Mouse (Mus musculus) embryonic facial prominence, embryonic 12.5 days (tissue): Measurements from ENCODE around the gene Nlrp6. TPM values are rescaled to one million over a fixed set of nuclear protein-coding genes. Genes with fewer than 3 reads are reported as not detected.
"Not testable (repeated sequence)": the region's sequence is repeated elsewhere in the genome, so short reads cannot be mapped to it uniquely, and the experiment has no call there.

Experiments used
- ATAC-seq: fragments of 200-750 bp; cut with Nextera tagmentation; 2 replicates; pipeline ENCODE4 v1.8.0; 2017; ENCODE audit not compliant: insufficient number of reproducible peaks, insufficient read depth, low FRiP score, low TSS enrichment
- H3K27ac ChIP-seq: fragments of 300-500 bp; sonication (generic); 2 replicates; pipeline ENCODE4 v1.5.1; 2016; ENCODE audit warnings: mild to moderate bottlenecking
- H3K27me3 ChIP-seq: fragments of 300-500 bp; sonication (generic); 2 replicates; pipeline ENCODE4 v1.6.1; 2016; ENCODE audit warnings: mild to moderate bottlenecking, moderate library complexity
- H3K36me3 ChIP-seq: fragments of 300-500 bp; sonication (generic); 2 replicates; pipeline ENCODE4 v1.6.1; 2016; ENCODE audit warnings: mild to moderate bottlenecking
- H3K4me1 ChIP-seq: fragments of 300-500 bp; sonication (generic); 2 replicates; pipeline ENCODE4 v1.6.1; 2016
- H3K4me2 ChIP-seq: fragments of 300-500 bp; sonication (generic); replicated peaks from 2 replicates; pipeline ENCODE4 v1.6.1; 2016; ENCODE audit warnings: mild to moderate bottlenecking, moderate library complexity
- H3K4me3 ChIP-seq: fragments of 300-500 bp; sonication (generic); 2 replicates; pipeline ENCODE4 v1.5.1; 2016; ENCODE audit warnings: mild to moderate bottlenecking
- H3K9ac ChIP-seq: fragments of 300-500 bp; sonication (generic); 2 replicates; pipeline ENCODE4 v1.6.1; 2016; ENCODE audit warnings: mild to moderate bottlenecking, moderate library complexity
- H3K9me3 ChIP-seq: fragments of 300-500 bp; sonication (generic); 2 replicates; pipeline ENCODE4 v1.6.1; 2016; ENCODE audit warnings: mild to moderate bottlenecking, moderate library complexity
- WGBS: fragments of 180-500 bp; shearing (Covaris S2); methylation state at CpG from one replicate; pipeline ENCODE4 v1.1.7; 2016; 5-methylcytosine and 5-hydroxymethylcytosine counted together
- polyA plus RNA-seq: library from polyadenylated mRNA; unstranded; fragments of >200 nt; fragmentation: Nextera tagmentation; extraction: Ambion mirVana; gene quantifications from 2 replicates; pipeline ENCODE4 v1.2.1, GENCODE M21; 2016

The Nlrp6 gene
- polyA plus RNA-seq: 0.13 and 0.23 TPM in 2 replicates

GRCm38 (mm10) chr7:140920418-140921029, at the start of gene Nlrp6:
TSS of gene Nlrp6 (plus strand) at chr7:140920902.
- Histone ChIP-seq H3K9ac (no peak within 1 kb of the TSS), H3K27ac (no peak within 1 kb of the TSS), H3K4me1 (peaks cover 8% of the 10 kb centered on the region), H3K36me3 (no peaks in the 10 kb centered on the region), H3K4me3 (no peak within 1 kb of the TSS), H3K9me3 (no peaks in the 10 kb centered on the region), H3K27me3 (peaks cover 70% of the 10 kb centered on the region), H3K4me2 (no peak within 1 kb of the TSS)
- WGBS: 69% methylated on average over 8 of the region's 8 CpGs
- ATAC-seq: no peak

- H3K36me3 ChIP-seq: peaks cover 30% of the 10 kb centered on the region
- H3K9ac ChIP-seq: no peak overlapping the region
- no peaks in the 10 kb centered on the region for H3K27me3 ChIP-seq
- H3K4me3 ChIP-seq: no peak overlapping the region
- H3K9me3 ChIP-seq: no peaks in the 10 kb centered on the region
- WGBS: 85% methylated on average over 4 of the region's 4 CpGs
- ATAC-seq: no peak
- no peaks in the 10 kb centered on the region for H3K4me1 ChIP-seq
- no peak overlapping the region for H3K27ac ChIP-seq
- H3K4me2 ChIP-seq: no peak overlapping the region
These were observed 46.5 kb upstream of the Nlrp6 start for GRCm38 (mm10) chr7:140874224-140874623.

- WGBS: 86% methylated on average over 6 of the region's 6 CpGs
- Histone ChIP-seq H3K36me3 (peaks cover 29% of the 10 kb centered on the region), H3K4me3 (no peak overlapping the region), H3K9ac (no peak overlapping the region; the same call in 1 of the 2 replicates), H3K27me3 (no peaks in the 10 kb centered on the region), H3K27ac (no peak overlapping the region), H3K4me2 (no peak overlapping the region), H3K9me3 (no peaks in the 10 kb centered on the region), H3K4me1 (peaks cover 7% of the 10 kb centered on the region; the same call in 1 of the 2 replicates)
- ATAC-seq: no peak
These were observed 43.3 kb upstream of the Nlrp6 start for GRCm38 (mm10) chr7:140877364-140877763.

DNA sequence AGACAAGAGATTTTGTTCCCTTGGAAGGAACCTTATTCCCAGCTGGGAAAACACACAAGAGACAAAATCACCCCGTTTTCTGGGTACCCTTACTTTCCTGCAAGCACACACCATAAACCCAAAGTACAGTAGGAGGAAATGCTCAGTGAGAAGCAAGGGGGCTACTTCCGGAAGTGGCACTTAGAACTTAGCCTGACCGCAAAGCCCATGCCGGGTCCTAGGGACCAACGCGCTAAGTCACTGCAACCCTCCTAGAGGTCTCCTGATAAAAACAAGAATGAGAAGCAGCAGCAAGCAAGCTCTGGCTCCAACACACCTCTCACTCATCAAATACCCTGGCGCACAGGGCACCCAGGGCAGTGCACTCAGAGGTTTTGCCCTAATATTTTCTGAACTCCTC, 41.3 kb upstream of the Nlrp6 start:
- Histone ChIP-seq H3K4me2 (no peak overlapping the region), H3K4me1 (peaks cover 11% of the 10 kb centered on the region), H3K9ac (no peak overlapping the region), H3K27ac (no peak overlapping the region), H3K36me3 (peaks cover 31% of the 10 kb centered on the region), H3K4me3 (no peak overlapping the region), H3K27me3 (no peaks in the 10 kb centered on the region), H3K9me3 (no peaks in the 10 kb centered on the region)
- 92% methylated on average over 7 of the region's 7 CpGs for WGBS
- ATAC-seq: no peak

DNA sequence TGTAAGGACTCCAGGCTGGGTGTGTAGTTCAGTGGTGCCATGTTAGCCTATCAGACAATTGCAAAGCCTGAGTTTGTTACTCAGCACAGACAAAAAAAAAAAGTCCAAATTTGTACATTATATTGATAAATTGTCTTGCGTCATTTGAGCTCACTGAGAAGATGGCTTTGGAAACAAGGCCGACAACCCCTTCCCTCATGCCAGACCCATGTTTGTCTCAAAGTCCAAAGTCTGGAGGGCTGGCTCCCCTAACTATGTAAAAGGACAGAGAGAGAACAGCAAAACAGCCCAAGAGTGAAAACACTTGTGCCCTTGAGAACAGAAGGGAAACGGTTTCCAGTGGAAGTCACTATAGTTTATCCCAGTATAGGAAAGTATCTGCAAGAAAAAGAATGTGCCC, 40.3 kb upstream of the Nlrp6 start:
- Histone ChIP-seq H3K36me3 (peaks cover 23% of the 10 kb centered on the region; the same call in 1 of the 2 replicates), H3K4me1 (peaks cover 11% of the 10 kb centered on the region), H3K4me3 (no peak overlapping the region), H3K27me3 (no peaks in the 10 kb centered on the region), H3K9ac (no peak overlapping the region), H3K27ac (no peak overlapping the region), H3K4me2 (peak overlapping the region; percentile 59; the same call in 1 of the 2 replicates), H3K9me3 (no peaks in the 10 kb centered on the region)
- ATAC-seq: no peak
- WGBS: 69% methylated on average over 3 of the region's 3 CpGs

DNA sequence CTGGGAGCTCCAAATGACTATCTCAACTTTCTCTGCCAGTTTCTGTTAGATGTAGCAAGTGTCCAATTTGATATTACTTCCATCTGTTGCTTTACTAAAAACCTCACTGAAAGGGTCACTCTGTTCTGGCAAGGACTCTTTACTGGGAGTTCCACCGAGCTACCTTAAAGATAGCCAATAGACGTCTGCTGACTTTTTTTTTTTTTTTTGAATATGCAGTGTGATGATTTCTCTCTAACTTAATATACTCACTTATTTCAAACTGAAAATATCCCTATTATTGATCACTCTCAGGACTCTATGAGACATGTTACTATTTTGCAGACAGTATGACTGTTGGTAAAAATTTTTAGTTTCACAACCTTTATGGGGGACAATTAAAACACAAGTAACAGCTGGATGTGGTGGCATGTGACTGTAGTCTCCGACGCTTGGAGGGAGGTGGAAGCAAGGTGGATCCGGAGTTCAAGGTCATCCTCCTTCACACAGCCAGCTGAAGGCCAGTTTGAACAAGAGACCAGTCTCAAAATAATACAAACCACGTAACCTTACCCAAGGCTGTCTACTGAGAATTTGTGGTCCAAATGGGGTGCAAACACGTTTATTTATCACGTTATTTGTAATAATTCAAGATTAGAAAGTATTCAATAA, 39.7 kb upstream of the Nlrp6 start:
- Histone ChIP-seq H3K27ac (no peak overlapping the region), H3K9me3 (no peaks in the 10 kb centered on the region), H3K27me3 (no peaks in the 10 kb centered on the region), H3K36me3 (peaks cover 19% of the 10 kb centered on the region; the same call in 1 of the 2 replicates), H3K4me2 (peak overlapping the region; percentile 59), H3K4me3 (peak overlapping the region; percentile 85), H3K4me1 (peaks cover 11% of the 10 kb centered on the region), H3K9ac (peak overlapping the region; percentile 77; the same call in 1 of the 2 replicates)
- 24% methylated on average over 8 of the region's 8 CpGs for WGBS
- ATAC-seq: no peak

GRCm38 (mm10) chr7:140881696-140882468, 38.8 kb upstream of the Nlrp6 start, which contains the start of the genes Psmd13 and Sirt3:
TSS of gene Psmd13 (plus strand) at chr7:140881968.
TSS of gene Sirt3 (minus strand) at chr7:140882309.
- under 1% methylated on average over 58 of the region's 59 CpGs for WGBS
- H3K4me2 ChIP-seq: peak within 1 kb of the TSS; percentile 59
- H3K4me3 ChIP-seq: peak within 1 kb of the TSS; percentile 85
- peak; percentile 89 for ATAC-seq
- no peaks in the 10 kb centered on the region for H3K27me3 ChIP-seq
- H3K36me3 ChIP-seq: peaks cover 16% of the 10 kb centered on the region
- H3K9ac ChIP-seq: peak within 1 kb of the TSS; percentile 77
- peak within 1 kb of the TSS; percentile 87 for H3K27ac ChIP-seq
- H3K4me1 ChIP-seq: peaks cover 11% of the 10 kb centered on the region
- no peaks in the 10 kb centered on the region for H3K9me3 ChIP-seq

DNA sequence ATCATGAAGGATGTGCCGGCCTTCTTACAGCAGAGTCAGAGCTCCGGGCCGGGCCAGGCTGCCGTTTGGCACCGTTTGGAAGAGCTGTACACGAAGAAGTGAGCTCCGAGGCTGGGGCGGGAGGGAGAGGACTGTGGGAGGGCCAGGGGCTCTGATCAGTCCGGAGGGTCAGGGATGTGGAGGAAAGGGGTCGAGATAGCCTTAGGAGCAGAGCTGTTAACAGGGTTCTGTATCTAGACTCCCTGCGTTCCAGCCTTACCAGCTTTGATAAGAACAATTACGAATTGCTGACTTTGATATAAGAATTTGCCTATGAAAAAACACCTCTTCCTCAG, 38.3 kb upstream of the Nlrp6 start:
- H3K36me3 ChIP-seq: peaks cover 17% of the 10 kb centered on the region
- H3K4me2 ChIP-seq: peak overlapping the region; percentile 59
- peak overlapping the region; percentile 52; the same call in 1 of the 2 replicates for H3K27ac ChIP-seq
- ATAC-seq: no peak
- H3K9me3 ChIP-seq: no peaks in the 10 kb centered on the region
- H3K4me1 ChIP-seq: peaks cover 11% of the 10 kb centered on the region
- peak overlapping the region; percentile 77 for H3K9ac ChIP-seq
- H3K4me3 ChIP-seq: peak overlapping the region; percentile 85
- no peaks in the 10 kb centered on the region for H3K27me3 ChIP-seq
- WGBS: under 1% methylated on average over 12 of the region's 12 CpGs

GRCm38 (mm10) chr7:140890636-140891035, 30.1 kb upstream of the Nlrp6 start:
- peaks cover 73% of the 10 kb centered on the region for H3K36me3 ChIP-seq
- not testable (repeated sequence) for H3K4me3 ChIP-seq, ATAC-seq, H3K9me3 ChIP-seq, H3K4me2 ChIP-seq, H3K27ac ChIP-seq, H3K27me3 ChIP-seq, H3K4me1 ChIP-seq, H3K9ac ChIP-seq
- WGBS: 96% methylated on average over 16 of the region's 16 CpGs

DNA sequence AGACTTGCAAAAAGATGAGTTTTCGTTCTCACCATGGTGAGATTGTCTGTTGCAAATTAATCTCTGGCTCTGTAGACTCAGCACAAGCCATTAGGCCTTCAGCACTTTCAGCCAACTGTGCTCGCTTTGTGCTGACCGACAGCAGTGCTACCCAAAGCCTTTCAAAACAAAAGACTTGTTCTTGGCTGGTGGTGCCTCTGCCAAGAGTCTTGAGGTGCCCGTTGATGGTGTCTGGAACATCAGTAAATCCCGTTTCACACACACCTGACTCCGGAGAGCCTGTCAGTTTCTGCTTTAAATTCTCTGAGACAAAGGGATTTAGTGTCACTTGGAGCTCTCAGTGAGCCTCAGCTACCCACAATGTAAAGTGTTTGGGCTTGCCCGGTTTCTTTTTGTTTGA, 26.7 kb upstream of the Nlrp6 start:
- no peak overlapping the region for H3K27ac ChIP-seq
- H3K4me3 ChIP-seq: no peak overlapping the region
- ATAC-seq: no peak
- H3K9ac ChIP-seq: no peak overlapping the region
- no peaks in the 10 kb centered on the region for H3K4me1 ChIP-seq
- 87% methylated on average over 7 of the region's 7 CpGs for WGBS
- H3K36me3 ChIP-seq: peaks cover 81% of the 10 kb centered on the region
- no peak overlapping the region for H3K4me2 ChIP-seq
- no peaks in the 10 kb centered on the region for H3K9me3 ChIP-seq
- no peaks in the 10 kb centered on the region for H3K27me3 ChIP-seq

DNA sequence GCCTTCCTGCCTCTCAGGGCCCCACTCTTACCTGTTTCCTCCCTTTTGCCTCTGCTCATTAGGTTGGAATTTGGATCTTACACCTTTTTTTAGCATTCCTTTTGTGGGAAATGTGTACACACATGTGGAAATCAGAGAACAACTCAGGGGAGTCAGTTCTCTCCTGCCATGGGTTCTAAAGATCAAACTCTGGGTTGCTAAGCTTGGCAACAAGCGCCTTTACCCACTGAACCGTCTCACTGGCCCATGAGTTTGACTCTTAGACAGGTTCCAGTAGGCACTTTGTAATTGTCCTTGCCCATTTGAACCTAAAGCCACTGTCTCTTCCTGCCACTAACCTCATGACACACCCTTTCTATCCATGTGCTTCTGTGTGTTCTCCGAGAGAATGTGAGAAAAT, 26.1 kb upstream of the Nlrp6 start:
- Histone ChIP-seq H3K9me3 (no peaks in the 10 kb centered on the region), H3K27me3 (no peaks in the 10 kb centered on the region), H3K4me1 (no peaks in the 10 kb centered on the region), H3K4me2 (no peak overlapping the region), H3K4me3 (no peak overlapping the region), H3K9ac (no peak overlapping the region), H3K27ac (no peak overlapping the region), H3K36me3 (peaks cover 81% of the 10 kb centered on the region)
- ATAC-seq: no peak
- 92% methylated on average over 3 of the region's 3 CpGs for WGBS
